Mouse (Mus musculus) fibroblast of lung, adult 2 months (primary cell): ENCODE results near the gene Foxj3.
"Not testable (repeated sequence)": the region's sequence is repeated elsewhere in the genome, so short reads cannot be mapped to it uniquely, and the experiment has no call there.

Source experiments
- DNase-seq: peaks from one replicate; pipeline ENCODE4 v3.0.0-alpha.2; 2011; ENCODE audit warnings: low read depth

The Foxj3 gene

DNA sequence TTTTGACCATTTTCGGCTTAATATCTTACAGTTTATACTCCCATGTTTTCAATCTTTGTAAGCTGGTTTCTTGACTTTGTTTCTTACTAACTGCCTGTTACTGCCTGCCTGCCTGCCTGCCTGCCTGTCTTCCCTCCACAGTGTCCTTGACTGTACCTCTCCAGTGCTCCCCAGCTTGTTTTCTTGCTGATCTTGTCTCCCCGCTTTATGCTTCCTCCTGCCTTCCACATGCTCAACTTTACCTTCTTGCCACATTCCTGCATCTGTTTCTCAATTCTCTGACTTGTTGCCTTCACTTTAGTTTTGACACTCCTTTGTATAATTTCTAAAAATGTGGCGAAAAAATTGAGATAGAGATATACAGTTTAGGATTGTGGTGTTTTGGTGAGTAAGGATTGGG is 35.9 kb downstream of the Foxj3 start:
- no peak for DNase-seq

DNA sequence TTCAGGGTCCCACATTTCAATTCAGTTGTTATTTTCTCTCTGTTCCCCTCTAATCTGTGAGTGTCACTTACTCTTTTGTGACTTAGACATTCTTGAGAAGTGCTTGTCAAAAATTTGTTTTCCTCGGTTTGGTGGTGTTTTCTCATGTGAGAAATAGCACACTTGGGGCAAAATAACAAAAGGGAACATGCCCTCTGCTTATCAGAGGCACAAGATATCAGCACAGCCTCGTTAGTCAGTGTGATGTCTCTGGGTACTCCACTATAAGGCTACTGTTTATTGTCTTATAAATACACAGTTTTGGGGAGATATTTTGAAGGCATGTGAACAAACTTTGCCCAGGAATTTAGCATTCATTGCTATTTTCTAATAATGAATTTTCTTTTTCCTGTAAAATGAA is 37.7 kb downstream of the Foxj3 start:
- no peak for DNase-seq

DNA sequence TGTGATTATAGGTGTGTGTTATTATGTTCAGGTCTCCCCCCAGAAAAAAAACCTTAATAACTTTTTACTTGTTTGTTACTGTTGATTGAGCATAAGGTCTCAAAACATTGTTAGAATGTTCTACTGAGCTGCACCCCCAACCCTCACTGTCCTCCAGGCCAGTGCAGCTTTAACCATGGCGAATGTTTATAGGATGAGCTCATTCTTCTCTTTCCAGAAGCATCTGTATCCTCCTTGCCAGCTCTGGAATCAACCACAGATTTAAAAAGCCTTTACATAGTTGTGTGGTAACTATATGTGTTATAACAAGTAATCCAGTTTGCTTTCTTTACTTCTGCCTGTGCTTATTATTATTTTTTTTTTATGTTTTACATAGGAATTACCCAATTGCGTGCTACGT is 38.7 kb downstream of the Foxj3 start:
- no peak for DNase-seq

DNA sequence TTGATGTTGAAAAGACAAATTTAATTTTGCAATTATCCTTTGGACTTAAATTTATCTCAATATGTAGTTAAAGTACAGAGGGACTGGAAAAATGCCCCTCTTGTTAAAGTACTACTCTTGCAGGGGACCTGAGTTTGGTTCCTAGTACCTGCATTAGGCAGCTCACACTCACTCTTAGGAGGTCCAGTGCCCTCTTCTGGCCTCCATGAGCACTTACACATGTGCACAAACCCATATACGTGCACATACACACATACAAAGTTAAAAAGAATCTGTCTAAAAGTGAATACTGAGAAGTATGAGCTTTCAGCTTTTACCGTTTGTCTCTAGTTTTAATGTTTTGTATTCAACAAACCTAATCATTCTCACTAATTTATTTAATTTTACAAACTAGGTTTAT is 51.2 kb downstream of the Foxj3 start:
- no peak for DNase-seq

DNA sequence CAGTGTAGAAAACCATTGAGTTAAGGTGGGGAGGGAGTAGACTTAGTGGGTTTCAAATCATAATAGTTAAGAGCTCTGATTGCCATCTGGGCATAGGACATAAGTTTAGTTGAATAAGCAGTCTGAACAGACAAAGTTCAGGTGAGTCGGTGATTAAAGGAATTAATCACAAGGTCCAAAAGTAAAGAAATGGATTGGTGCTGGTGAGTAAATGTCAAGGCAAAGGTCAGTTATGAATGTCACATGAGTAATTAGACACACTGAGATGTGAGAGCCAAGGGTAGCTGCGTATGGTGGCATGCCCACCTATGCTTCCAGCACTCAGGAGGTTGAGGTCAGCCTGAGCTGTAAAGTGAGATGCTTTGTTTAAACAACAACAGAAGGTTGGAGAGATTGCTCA is 52.6 kb downstream of the Foxj3 start:
- no peak for DNase-seq

DNA sequence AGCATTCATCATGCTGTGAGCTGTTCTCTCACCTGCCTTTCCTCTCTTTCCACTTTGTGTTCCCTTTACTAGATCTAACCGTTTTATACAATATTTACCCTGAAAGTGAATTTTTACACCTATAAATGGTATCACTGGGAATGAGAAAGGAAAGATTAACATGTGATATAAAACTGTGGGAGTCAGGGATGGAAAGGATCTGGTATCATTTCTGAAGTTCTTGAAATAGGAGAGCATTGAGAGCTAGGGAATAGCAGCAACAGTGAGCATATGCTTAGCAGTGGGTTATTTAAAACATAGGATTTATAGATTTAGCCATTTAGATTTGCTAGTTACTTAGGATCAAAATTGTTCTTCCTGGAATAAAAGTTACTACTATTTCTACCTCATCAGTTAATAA is 53.2 kb downstream of the Foxj3 start:
- DNase-seq = no peak

DNA sequence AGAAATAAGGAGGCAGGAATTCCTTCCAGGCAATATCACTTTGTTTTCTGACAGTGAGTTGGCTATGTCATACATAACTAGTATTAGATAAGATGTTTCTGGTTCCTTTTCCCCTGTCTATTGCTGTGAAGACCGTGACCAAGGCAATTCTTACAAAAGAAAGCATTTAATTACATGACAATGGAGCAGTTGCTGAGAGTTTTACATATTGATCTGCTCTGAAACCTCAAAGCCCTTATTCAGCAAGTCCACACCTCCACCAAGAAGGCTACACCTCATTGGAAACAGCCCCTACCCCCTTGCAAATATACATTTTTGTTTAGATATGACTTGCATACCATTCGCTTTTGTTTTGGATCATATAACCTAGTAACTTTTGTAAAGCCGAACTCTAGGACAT is 55.7 kb downstream of the Foxj3 start:
- no peak for DNase-seq

DNA sequence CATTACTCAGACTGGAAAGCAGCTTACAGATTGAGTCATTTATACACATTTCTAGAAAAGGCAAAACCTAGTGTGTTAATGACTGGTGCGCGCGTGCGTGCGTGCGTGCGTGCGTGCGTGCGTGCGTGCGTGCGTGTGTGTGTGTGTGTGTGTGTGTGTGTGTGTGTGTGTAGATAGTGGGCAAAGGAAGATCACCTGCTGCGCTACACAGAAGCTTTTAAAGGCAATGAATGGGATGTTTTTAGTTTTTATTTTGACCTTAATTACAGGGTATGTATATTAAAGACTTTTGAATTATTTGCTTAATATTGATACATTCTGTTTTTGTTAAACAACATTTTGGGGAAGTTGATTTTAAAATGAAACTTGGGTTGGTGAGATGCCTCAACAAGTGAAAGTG is 57.5 kb downstream of the Foxj3 start:
- no peak for DNase-seq

DNA sequence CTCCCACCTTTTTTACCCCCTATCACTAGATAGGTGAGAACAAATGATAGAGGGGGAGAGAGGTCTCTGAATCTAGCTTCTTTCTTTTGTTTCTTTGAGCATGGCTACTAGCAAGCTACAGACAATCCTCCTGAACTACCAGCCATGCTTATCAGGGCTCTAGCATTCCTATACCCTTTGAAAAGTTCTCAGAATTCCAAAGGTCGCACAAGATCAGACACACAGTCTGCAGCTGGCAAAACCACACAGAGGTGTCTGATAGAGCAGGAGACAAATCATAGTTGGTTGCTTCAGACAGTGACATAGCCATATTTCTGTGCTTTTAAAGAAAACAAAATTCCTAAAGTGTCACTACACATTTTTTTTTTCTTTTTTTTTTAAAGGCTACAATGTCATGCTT is 62.8 kb downstream of the Foxj3 start:
- no peak for DNase-seq

DNA sequence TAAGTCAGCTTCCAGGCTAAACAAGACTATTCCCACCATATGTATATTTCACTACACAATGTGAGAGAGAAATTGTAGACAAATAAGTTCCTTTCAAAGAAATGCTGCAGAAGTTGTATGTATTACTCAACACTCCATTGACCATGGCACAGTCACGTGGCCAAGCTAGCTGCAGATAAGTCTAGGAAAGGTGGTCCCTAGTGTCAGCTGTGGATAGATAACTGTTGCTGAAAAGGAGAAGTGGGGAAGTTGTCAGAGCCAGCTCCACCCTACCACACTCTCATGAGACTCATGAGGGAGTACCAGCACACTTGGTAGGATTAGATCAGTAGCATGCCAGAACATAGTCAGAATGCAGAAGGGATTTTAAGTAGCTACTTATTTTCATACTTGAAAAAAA is 72.7 kb downstream of the Foxj3 start:
- no peak for DNase-seq

DNA sequence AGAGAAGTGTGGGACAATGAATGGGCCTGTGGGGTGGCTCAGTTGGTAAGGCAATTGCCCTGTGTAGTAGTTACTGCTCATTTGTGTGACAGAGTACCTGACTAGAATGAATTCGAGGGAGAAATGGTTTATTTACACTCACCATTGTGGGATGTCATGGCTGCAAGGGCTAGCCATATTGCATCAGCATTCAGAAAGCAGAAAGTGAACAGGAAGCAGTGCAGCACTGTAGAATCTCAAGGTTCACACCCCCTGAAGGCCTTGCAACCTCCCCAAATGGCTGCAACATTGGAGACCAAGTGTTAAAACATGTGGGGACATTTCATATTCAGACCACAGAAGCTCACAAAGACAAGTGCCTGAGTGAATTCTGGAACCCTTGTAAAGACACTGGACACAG is 77.3 kb downstream of the Foxj3 start:
- no peak for DNase-seq

DNA sequence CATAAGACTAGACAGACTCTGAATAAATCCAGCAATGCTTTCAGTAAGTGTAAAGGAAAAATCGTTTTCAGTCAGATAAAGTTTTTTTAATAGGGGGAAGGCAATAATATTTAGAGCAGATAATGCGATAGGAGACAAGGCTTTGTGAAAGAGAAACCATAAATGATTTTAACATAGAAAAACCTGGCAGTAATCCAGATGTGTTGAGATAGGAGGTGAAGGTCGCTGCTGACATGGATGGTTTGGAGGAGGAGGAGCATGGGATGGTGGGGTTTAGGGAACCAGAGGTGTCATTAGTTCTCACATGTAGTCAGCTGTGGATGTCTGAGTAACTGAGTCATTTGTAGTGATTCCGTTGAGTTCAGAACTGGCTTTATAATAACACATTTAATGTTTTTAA is 77.9 kb downstream of the Foxj3 start:
- DNase-seq = no peak

DNA sequence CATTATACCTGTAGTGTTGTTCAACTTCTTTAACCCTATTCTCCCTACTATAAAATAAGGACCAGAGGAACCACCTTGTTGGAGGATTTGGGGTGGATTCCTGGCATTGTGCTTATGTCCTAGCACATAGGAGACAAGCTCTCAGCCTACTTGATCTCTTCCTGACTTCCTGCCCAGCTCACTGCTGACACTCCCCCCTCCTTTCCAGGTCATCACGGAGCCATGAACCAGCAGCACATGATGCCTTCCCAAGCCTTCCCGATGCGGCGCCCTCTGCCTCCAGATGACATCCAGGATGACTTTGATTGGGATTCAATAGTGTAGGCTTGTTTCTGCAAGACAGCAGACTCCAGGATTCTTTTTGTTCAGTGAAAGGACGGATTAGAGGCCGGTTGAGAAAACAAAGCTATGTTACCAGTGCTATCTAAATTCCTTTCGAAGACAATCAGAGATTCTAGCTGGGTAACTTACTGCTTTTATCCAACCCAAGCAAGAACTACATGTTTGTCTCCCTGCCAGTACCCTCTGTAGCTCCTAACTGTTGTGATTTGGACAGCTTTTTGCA is 89.4 kb downstream of the Foxj3 start:
- DNase-seq = peak; percentile 10

DNA sequence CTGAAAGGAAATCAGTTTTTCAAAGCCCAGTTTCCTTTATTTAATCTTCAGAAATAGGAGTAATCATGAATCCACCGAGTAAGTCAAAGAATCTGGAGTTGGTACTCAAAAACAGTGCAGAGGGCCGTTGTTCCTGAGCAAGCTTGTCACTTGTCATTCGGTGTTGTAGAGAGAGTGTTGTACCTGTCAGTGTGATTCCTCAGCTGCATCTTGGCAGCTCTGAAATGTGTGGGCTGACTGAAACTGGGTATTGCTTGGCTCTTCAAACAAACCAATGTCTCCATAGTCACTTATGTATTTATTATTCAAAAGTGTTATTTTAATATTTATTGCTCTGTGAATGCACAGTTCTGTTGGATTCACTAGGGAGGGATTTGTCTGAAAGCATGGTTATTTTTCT is 90.1 kb downstream of the Foxj3 start:
- DNase-seq = no peak

DNA sequence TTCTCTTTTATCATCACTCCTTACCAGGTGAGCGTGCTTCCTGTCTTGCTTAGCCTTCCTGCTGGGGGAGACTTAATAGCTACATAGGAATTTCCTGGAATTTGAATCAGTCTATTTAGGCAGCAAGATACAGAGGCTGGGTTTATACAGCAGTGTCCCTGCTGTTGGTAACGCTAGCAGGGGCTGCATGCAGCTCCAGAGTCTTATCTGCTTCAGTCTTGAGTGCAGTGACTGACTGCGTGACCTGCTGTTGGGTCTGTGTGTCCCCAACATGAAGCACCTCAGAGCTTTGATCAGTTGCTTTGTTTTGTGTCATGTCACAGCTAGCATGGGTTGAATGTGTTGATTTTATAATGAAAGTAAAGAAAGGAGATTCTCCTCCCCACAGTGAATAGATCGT is 90.5 kb downstream of the Foxj3 start:
- no peak for DNase-seq

DNA sequence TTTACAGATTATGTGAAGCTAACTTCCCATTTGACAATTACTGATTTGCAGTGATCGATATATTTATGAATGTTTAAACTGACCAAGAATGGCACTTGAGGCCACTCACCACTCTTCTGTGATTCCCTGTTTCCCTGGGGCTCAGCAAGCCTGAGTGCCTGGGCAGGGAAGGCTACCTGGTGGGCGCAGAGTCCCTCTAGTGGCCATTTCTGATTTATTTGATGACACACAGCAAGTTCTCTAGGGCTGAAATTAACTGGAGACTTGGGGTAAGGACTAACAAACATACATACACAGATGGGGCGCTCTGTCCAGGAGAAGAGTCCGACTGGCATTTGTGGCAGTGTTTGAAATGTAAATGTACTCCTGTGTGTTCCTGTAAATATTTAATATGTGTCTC is 91.6 kb downstream of the Foxj3 start:
- not testable (repeated sequence) for DNase-seq

DNA sequence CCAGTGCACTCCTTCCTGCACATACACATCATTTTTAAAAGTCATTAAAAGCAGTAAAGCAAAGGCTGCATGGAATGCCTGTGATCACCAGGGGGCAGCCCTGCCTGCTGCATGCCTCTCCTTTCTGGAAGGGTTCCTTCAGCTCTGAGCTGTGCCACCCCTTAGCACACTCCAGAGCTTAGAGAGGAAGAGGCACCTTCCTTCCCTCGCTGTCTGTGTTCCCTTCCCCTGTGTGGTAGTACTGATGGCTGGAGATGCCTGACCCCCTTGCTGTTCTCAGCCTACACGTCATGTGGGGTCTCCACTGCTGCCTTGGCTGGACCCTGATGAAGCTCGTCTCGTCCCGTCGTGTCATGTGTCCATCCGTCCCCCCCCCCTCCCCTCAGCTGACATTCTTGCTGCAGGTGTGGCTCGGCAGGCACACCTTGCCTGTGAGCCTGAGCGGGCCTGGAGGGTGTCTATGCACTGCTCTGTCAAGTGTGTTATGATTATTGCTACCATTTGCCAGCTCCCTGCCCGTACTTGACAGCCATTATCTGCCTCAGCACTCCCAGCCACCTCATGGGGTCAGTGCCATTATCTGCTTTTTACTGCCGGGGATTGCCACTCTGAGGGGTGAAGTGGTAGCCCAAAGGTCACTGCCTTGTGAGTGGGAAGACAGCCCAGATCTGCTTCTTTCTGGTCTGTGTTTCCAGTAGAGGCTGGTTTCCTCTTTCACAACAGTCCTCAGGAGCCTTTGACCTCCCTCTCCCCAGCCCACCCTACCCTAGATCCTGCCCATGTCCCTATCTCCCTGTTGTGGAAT is 94.5 kb downstream of the Foxj3 start:
- peak; percentile 24 for DNase-seq

DNA sequence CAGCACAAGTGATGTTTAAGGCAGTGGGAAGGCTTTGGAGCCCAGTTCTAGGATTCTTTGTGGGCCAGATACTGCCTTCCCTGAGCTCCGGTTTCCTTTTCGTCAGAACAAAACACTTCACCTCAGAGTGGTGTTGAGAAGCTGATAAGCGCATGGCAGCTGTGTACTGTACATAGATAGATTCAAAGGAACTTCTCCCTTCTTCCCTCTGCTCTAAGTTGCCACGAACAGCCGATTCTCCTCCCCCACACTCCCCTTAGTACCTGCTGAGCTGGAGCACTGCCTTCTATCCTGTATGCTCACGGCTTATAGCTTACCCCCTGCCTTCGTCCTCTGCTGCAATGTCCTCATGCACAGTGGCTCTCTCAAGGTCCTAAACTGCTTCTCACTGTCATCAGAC is 95.9 kb downstream of the Foxj3 start:
- DNase-seq = no peak

DNA sequence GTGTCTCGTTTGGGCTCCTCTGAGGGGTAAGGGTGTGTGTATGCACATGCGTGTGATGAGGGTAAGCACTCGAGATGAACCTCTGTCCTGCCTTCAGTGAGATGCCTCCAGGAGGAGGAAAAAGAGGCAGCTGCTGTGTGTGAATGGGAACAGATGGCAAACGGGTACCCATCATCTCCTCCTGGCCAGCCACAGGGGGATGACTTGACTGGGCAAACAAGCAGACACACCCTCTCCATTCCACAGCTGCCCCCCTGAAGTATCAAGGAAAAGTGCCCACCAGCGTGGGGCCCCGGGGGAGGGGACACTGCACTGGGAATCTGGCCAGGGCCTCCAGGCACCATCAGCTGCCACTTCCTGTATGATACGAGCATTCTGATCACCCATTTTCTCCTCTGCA is 96.5 kb downstream of the Foxj3 start:
- no peak for DNase-seq

DNA sequence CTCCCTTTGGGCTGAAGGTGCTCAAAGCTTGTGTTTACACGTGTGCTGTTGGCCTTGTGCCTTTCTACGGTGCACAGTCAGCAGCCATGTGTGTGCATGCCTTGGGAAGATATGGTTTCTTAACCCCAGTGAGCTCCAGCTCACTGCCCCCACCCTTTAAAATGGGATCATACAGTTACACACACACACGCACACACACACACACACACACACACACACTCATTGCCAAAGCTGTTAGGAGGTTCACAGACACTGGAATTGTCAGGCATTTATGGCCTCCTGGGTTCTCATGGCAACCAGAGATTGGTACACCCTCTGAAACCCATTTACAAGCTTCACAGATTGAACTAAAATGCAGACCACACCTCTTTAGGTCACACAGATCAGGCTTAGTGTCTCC is 97.1 kb downstream of the Foxj3 start:
- DNase-seq = no peak

DNA sequence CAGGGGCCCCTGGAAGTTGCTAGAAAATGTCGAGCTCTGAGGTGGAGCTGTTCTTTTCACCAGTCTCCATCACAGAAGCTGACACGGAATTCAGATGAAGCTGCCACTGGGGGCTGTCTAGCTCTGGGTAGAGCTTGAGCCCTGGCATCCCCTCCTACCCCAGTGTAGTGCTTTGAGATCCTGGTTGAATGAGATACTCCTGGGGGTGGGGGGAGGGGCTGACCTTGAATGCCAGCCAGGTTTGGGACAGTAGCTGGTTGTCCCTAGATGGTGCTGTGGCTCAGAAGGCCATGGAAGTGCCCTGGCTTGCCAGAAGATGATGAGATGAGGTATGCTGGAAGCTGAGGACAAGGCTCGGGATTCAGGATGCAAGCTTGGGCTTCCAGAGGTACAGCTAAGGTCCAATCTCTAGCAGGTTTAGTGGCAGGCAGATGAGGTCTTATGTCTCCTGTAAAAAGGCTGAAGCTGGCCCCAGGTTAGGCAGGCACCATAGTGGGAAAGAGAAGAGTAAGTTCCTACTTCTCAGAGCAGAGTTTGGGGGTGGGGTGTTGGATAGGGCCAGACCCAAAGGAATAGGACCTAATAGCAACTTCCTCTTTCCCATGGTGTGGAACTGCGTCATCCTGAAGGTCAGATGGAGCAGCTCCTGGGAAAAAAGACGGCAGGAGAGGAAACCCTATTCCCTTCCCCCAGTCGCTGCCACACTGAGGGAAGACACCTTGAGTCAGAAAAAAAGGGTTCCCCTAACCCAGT is 98.3 kb downstream of the Foxj3 start:
- DNase-seq = no peak

DNA sequence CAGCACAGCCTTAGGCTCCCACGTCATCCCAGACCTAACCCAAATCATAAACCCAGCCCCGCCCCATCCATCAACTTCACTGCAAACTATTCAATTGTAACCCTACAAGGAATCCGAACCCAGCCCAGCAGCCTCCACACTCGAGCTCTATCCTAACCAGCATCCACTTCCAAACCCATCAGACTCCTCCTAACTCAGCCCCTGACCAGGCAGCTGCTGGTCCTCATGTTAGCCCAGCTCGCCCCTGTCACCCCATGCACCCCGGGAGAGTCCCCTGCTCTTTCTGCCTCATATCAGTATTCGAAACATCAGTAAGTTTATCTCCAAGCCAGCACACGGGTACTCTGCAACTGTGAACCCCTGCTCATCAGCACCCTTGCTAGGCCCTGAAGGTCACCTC is 98.9 kb downstream of the Foxj3 start:
- no peak for DNase-seq

DNA sequence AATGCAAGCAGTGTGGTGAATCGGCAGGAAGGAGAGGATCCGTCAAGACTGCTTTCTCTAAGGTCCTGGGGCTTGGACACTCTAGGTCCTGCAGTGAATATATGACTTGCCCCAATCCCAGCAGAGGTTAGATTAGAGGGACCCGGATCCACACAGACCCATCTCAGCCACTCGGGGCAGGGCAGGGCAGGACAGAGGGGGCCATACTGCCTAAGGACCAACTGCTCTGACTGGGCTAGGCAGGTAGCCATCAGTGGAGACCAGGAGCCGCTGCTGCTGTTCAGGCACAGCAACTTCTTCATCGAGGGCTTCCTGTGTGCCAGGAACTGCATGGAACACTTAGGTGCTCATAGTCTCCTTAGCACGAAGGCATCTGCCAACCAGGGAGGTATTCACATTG is 99.9 kb downstream of the Foxj3 start:
- no peak for DNase-seq
